Mouse (Mus musculus) neural tube, embryonic 11.5 days (tissue): Measurements from ENCODE around the gene Saal1. TPM values are rescaled to one million over a fixed set of nuclear protein-coding genes. Genes with fewer than 3 reads are reported as not detected.
"Not testable (repeated sequence)": the region's sequence is repeated elsewhere in the genome, so short reads cannot be mapped to it uniquely, and the experiment has no call there.

Source experiments
- ATAC-seq: fragments of 200-750 bp; cut with Nextera tagmentation; 2 replicates; pipeline ENCODE4 v1.8.0; 2017; ENCODE audit warnings: moderate number of reproducible peaks, mild to moderate bottlenecking, moderate TSS enrichment, moderate library complexity; ENCODE audit not compliant: insufficient read depth, low FRiP score, low TSS enrichment
- DNase-seq: peaks from one replicate; pipeline ENCODE4 v3.0.0-alpha.2; 2015; ENCODE audit warnings: low spot score
- H3K27ac ChIP-seq: fragments of 300-500 bp; sonication (generic); 2 replicates; pipeline ENCODE4 v1.5.1; 2014; ENCODE audit warnings: low read depth, mild to moderate bottlenecking, low read length
- H3K27me3 ChIP-seq: fragments of 300-500 bp; sonication (generic); 2 replicates; pipeline ENCODE4 v1.6.1; 2014; ENCODE audit warnings: mild to moderate bottlenecking, low read length, mixed read lengths; ENCODE audit not compliant: control insufficient read depth, insufficient read depth
- H3K36me3 ChIP-seq: fragments of 300-500 bp; sonication (generic); 2 replicates; pipeline ENCODE4 v1.6.1; 2014; ENCODE audit warnings: mild to moderate bottlenecking, low read length, moderate library complexity, mixed read lengths; ENCODE audit not compliant: control insufficient read depth, insufficient read depth
- H3K4me1 ChIP-seq: fragments of 300-500 bp; sonication (generic); 2 replicates; pipeline ENCODE4 v1.6.1; 2014; ENCODE audit warnings: low read length, mixed read lengths; ENCODE audit not compliant: control insufficient read depth, insufficient read depth
- H3K4me2 ChIP-seq: fragments of 300-500 bp; sonication (generic); 2 replicates; pipeline ENCODE4 v1.6.1; 2014; ENCODE audit warnings: low read depth, mild to moderate bottlenecking, moderate library complexity
- H3K4me3 ChIP-seq: fragments of 300-500 bp; sonication (generic); 2 replicates; pipeline ENCODE4 v1.5.1; 2014; ENCODE audit warnings: low read depth, low read length
- H3K9ac ChIP-seq: fragments of 300-500 bp; sonication (generic); 2 replicates; pipeline ENCODE4 v1.6.1; 2014; ENCODE audit warnings: mild to moderate bottlenecking, low read length
- H3K9me3 ChIP-seq: fragments of 300-500 bp; sonication (generic); 2 replicates; pipeline ENCODE4 v1.6.1; 2016; ENCODE audit warnings: low read length; ENCODE audit not compliant: control insufficient read depth
- WGBS: fragments of 180-500 bp; shearing (Covaris S2); extraction: QIAGEN DNeasy Blood & Tissue Kit; methylation state at CpG from one replicate; pipeline ENCODE4 v1.1.7; 2014; 5-methylcytosine and 5-hydroxymethylcytosine counted together
- polyA plus RNA-seq: library from polyadenylated mRNA; unstranded; fragments of >200 nt; fragmentation: Nextera tagmentation; extraction: Ambion mirVana; gene quantifications from 2 replicates; pipeline ENCODE4 v1.2.1, GENCODE M21; 2014

The Saal1 gene
- 39.1 and 40.3 TPM in 2 replicates for polyA plus RNA-seq

GRCm38 (mm10) chr7:46710390-46710844, at the start of gene Saal1:
Gene Saal1 (minus strand): TSS chr7:46710680.
- Histone ChIP-seq H3K36me3 (peaks cover 4% of the 10 kb centered on the region), H3K27me3 (no peaks in the 10 kb centered on the region), H3K4me3 (peak within 1 kb of the TSS; percentile 88), H3K27ac (0 out of 2 replicates have a peak within 1 kb of the TSS, but pooled peaks have one; percentile 70), H3K9me3 (no peaks in the 10 kb centered on the region), H3K4me1 (peaks cover 6% of the 10 kb centered on the region; the same call in 1 of the 2 replicates), H3K4me2 (peak within 1 kb of the TSS; percentile 36), H3K9ac (peak within 1 kb of the TSS; percentile 91)
- peak; percentile 95 for DNase-seq
- WGBS, result under 1% methylated on average over 38 of the region's 38 CpGs
- peak; percentile 94 for ATAC-seq

GRCm38 (mm10) chr7:46751490-46751889, 41.0 kb upstream of the Saal1 start, which contains the start of gene Saa2:
Gene Saa2 (plus strand): TSS chr7:46751790.
- DNase-seq (no peak), ATAC-seq (no peak)
- H3K27me3 ChIP-seq, result no peaks in the 10 kb centered on the region
- 82% methylated on average over 3 of the region's 3 CpGs for WGBS
- H3K27ac ChIP-seq, result no peak within 1 kb of the TSS
- no peak within 1 kb of the TSS for H3K4me3 ChIP-seq
- H3K9ac ChIP-seq, result no peak within 1 kb of the TSS
- H3K9me3 ChIP-seq, result no peaks in the 10 kb centered on the region
- no peaks in the 10 kb centered on the region for H3K4me1 ChIP-seq
- no peak within 1 kb of the TSS for H3K4me2 ChIP-seq
- H3K36me3 ChIP-seq, result no peaks in the 10 kb centered on the region

GRCm38 (mm10) chr7:46748459-46748858, 38.0 kb upstream of the Saal1 start:
- no peak for DNase-seq

GRCm38 (mm10) chr7:46746381-46746780, 35.9 kb upstream of the Saal1 start:
- no peak for DNase-seq

More at GRCm38 (mm10) chr7:46748459-46748858, 38.0 kb upstream of the Saal1 start:
- no peak for ATAC-seq
- Histone ChIP-seq H3K27me3 (no peaks in the 10 kb centered on the region), H3K36me3 (no peaks in the 10 kb centered on the region), H3K4me1 (no peaks in the 10 kb centered on the region), H3K9ac (no peak overlapping the region), H3K4me3 (no peak overlapping the region), H3K4me2 (no peak overlapping the region), H3K27ac (no peak overlapping the region), H3K9me3 (no peaks in the 10 kb centered on the region)
- 52% methylated on average over 3 of the region's 3 CpGs for WGBS

GRCm38 (mm10) chr7:46745816-46746215, 35.3 kb upstream of the Saal1 start:
- H3K36me3 ChIP-seq, result no peaks in the 10 kb centered on the region
- WGBS, result 81% methylated on average over 3 of the region's 3 CpGs

More at GRCm38 (mm10) chr7:46746381-46746780, 35.9 kb upstream of the Saal1 start:
- Histone ChIP-seq H3K36me3 (no peaks in the 10 kb centered on the region), H3K9ac (no peak overlapping the region), H3K27me3 (no peaks in the 10 kb centered on the region), H3K4me2 (no peak overlapping the region), H3K27ac (no peak overlapping the region), H3K9me3 (no peaks in the 10 kb centered on the region), H3K4me1 (no peaks in the 10 kb centered on the region), H3K4me3 (no peak overlapping the region)
- 92% methylated on average over 7 of the region's 7 CpGs for WGBS
- no peak for ATAC-seq

GRCm38 (mm10) chr7:46742880-46743279, 32.4 kb upstream of the Saal1 start, which contains the start of gene Saa1:
Gene Saa1 (minus strand): TSS chr7:46742980.
- not testable (repeated sequence) for H3K9ac ChIP-seq

More at GRCm38 (mm10) chr7:46745816-46746215, 35.3 kb upstream of the Saal1 start:
- H3K27ac ChIP-seq, result no peak overlapping the region
- ATAC-seq (no peak), DNase-seq (no peak)
- H3K9ac ChIP-seq, result no peak overlapping the region
- no peaks in the 10 kb centered on the region for H3K4me1 ChIP-seq
- no peaks in the 10 kb centered on the region for H3K9me3 ChIP-seq
- H3K27me3 ChIP-seq, result no peaks in the 10 kb centered on the region
- no peak overlapping the region for H3K4me3 ChIP-seq
- no peak overlapping the region for H3K4me2 ChIP-seq

GRCm38 (mm10) chr7:46740041-46740440, 29.6 kb upstream of the Saal1 start:
- not testable (repeated sequence) for H3K4me1 ChIP-seq, H3K4me2 ChIP-seq, H3K9me3 ChIP-seq, H3K9ac ChIP-seq, H3K36me3 ChIP-seq, H3K27me3 ChIP-seq, ATAC-seq, H3K4me3 ChIP-seq, DNase-seq, H3K27ac ChIP-seq
- 87% methylated on average over 5 of the region's 5 CpGs for WGBS

More at GRCm38 (mm10) chr7:46742880-46743279, 32.4 kb upstream of the Saal1 start, which contains the start of gene Saa1:
- H3K4me3 ChIP-seq, H3K27ac ChIP-seq, DNase-seq, H3K27me3 ChIP-seq, ATAC-seq, H3K9me3 ChIP-seq, H3K4me2 ChIP-seq, H3K4me1 ChIP-seq, H3K36me3 ChIP-seq: not testable (repeated sequence)
- WGBS, result 86% methylated on average over 2 of the region's 3 CpGs

GRCm38 (mm10) chr7:46738561-46739460, 28.3 kb upstream of the Saal1 start:
- DNase-seq, result no peak
- 81% methylated on average over 12 of the region's 12 CpGs for WGBS
- no peak for ATAC-seq

More at GRCm38 (mm10) chr7:46738561-46739460, 28.3 kb upstream of the Saal1 start:
- Histone ChIP-seq H3K4me3 (no peak overlapping the region), H3K36me3 (no peaks in the 10 kb centered on the region), H3K27me3 (no peaks in the 10 kb centered on the region), H3K4me1 (no peaks in the 10 kb centered on the region), H3K9me3 (no peaks in the 10 kb centered on the region), H3K27ac (no peak overlapping the region), H3K9ac (no peak overlapping the region), H3K4me2 (no peak overlapping the region)
